ENCODE assay signal across 28 mouse cellular contexts in genomic region chr1:91204221-91204765, GRCm38 (mm10). TPM values are rescaled to one million over a fixed set of nuclear protein-coding genes. Genes with fewer than 3 reads are reported as not detected.
DNase-seq lines count a peak whose midpoint lies in the region; ATAC-seq and TF ChIP-seq lines count a peak whose summit lies in the region.
"Had no signal": no experiment of that assay in that cellular context is flagged by ENCODE, and none has a peak within 500 bp of the region (broad histone marks: within the 10 kb centered on the region; RNA-seq: fewer than 3 reads in every experiment).

No protein-coding gene starts in this region.

- no peak overlapping the region for H3K4me2 ChIP-seq in midbrain, embryonic 11.5 days
- no peak overlapping the region for H3K4me2 ChIP-seq in midbrain, embryonic 13.5 days (replicated peaks)
- H3K4me2 ChIP-seq: embryonic facial prominence, embryonic 12.5 days; embryonic facial prominence, embryonic 15.5 days; heart, embryonic 13.5 days; hindbrain, embryonic 14.5 days had no signal

- H3K9ac ChIP-seq in midbrain, embryonic 11.5 days (ENCODE audit: low read length) = no peak overlapping the region
- H3K9ac ChIP-seq in midbrain, embryonic 13.5 days (replicated peaks) = no peak overlapping the region
- H3K9ac ChIP-seq: embryonic facial prominence, embryonic 12.5 days; embryonic facial prominence, embryonic 15.5 days; forebrain, postnatal 0 days; heart, embryonic 13.5 days; hindbrain, embryonic 14.5 days had no signal

- TF ChIP-seq CTCF in layer of hippocampus, adult 2 months (conservative IDR thresholded peaks at IDR 0.05) = no peak

- no peaks in the 10 kb centered on the region for H3K4me1 ChIP-seq in midbrain, embryonic 11.5 days (ENCODE audit: control insufficient read depth, insufficient read depth, low read length)
- H3K4me1 ChIP-seq in midbrain, embryonic 13.5 days (replicated peaks) = no peaks in the 10 kb centered on the region

- H3K4me3 ChIP-seq in layer of hippocampus, adult 2 months = no peak overlapping the region
- no peak overlapping the region for H3K4me3 ChIP-seq in midbrain, embryonic 11.5 days (ENCODE audit: low read depth, low read length)
- no peak overlapping the region for H3K4me3 ChIP-seq in midbrain, embryonic 13.5 days (replicated peaks)
- H3K4me3 ChIP-seq: embryonic facial prominence, embryonic 12.5 days; embryonic facial prominence, embryonic 15.5 days; heart, adult 2 months; heart, embryonic 10.5 days; heart, embryonic 13.5 days had no signal

- no peaks in the 10 kb centered on the region for H3K9me3 ChIP-seq in midbrain, embryonic 11.5 days (ENCODE audit: control insufficient read depth, low read length)
- no peaks in the 10 kb centered on the region for H3K9me3 ChIP-seq in midbrain, embryonic 13.5 days
- H3K9me3 ChIP-seq: embryonic facial prominence, embryonic 12.5 days; embryonic facial prominence, embryonic 15.5 days; heart, embryonic 10.5 days; heart, embryonic 13.5 days had no signal

- H3K36me3 ChIP-seq in midbrain, embryonic 11.5 days (ENCODE audit: control insufficient read depth, insufficient read depth, low read length) = no peaks in the 10 kb centered on the region
- no peaks in the 10 kb centered on the region for H3K36me3 ChIP-seq in midbrain, embryonic 13.5 days
- H3K36me3 ChIP-seq: embryonic facial prominence, embryonic 12.5 days; embryonic facial prominence, embryonic 15.5 days; heart, embryonic 10.5 days had no signal

- no peaks in the 10 kb centered on the region for H3K27me3 ChIP-seq in midbrain, embryonic 11.5 days (ENCODE audit: control insufficient read depth, insufficient read depth, low read length)
- H3K27me3 ChIP-seq in midbrain, embryonic 13.5 days = no peaks in the 10 kb centered on the region
- H3K27me3 ChIP-seq: embryonic facial prominence, embryonic 12.5 days; embryonic facial prominence, embryonic 15.5 days; heart, embryonic 13.5 days had no signal

- no peak for ATAC-seq in midbrain, embryonic 11.5 days (ENCODE audit: low FRiP score)
- no peak for ATAC-seq in midbrain, embryonic 13.5 days
- ATAC-seq: CD4-positive, CD25-positive, alpha-beta regulatory T cell, adult 4 months; forebrain, embryonic 14.5 days; forebrain, postnatal 0 days; hindbrain, postnatal 0 days; inflammation-experienced regulatory T-cells, adult 6 months had no signal

- DNase-seq in layer of hippocampus, adult 2 months (ENCODE audit: low spot score in 2 of 2) = no peak
- no peak for DNase-seq in layer of hippocampus, adult 9-10 months (ENCODE audit: low spot score)
- peak; percentile 57 for DNase-seq in midbrain, embryonic 11.5 days (ENCODE audit: low spot score, missing footprints)
- peak; percentile 52 for DNase-seq in retina, embryonic 14.5 days (ENCODE audit: low spot score)
- DNase-seq in adrenal gland, adult 2 months = no peak
- DNase-seq: adrenal gland, adult 8-10 months; adrenal gland, postnatal 25 days; cerebellum, adult 18-20 months; cerebellum, adult 9-10 months; cerebellum, postnatal 14 days; forebrain, postnatal 0 days; gastrocnemius, postnatal 14 days; heart, adult 2 months; heart, postnatal 14 days; heart, postnatal 4 days had no signal

- H3K27ac ChIP-seq in layer of hippocampus, adult 2 months = peak overlapping the region; percentile 98
- H3K27ac ChIP-seq in midbrain, embryonic 11.5 days (ENCODE audit: low read depth, low read length) = no peak overlapping the region
- H3K27ac ChIP-seq in midbrain, embryonic 13.5 days = no peak overlapping the region
- H3K27ac ChIP-seq: embryonic facial prominence, embryonic 12.5 days; embryonic facial prominence, embryonic 15.5 days; heart, adult 2 months; heart, embryonic 10.5 days; heart, embryonic 13.5 days; hindbrain, embryonic 14.5 days; hindbrain, postnatal 0 days had no signal

- WGBS in midbrain, embryonic 11.5 days = 84% methylated on average over 5 of the region's 5 CpGs
- 83% methylated on average over 5 of the region's 5 CpGs for WGBS in midbrain, embryonic 13.5 days

RNA-seq across cellular contexts. Expression of gene Ramp1, which starts 24.7 kb away (rescaled TPM):
- total RNA-seq in layer of hippocampus, adult 2 months (2021) = 10 to 100 TPM; 57.2 to 61.5 TPM
- polyA plus RNA-seq in midbrain, embryonic 11.5 days (2014; fragmentation: Nextera tagmentation; extraction: Ambion mirVana) = 0.50 and 0.85 TPM in 2 replicates
- polyA plus RNA-seq in midbrain, embryonic 13.5 days (2015; fragmentation: Nextera tagmentation; extraction: Ambion mirVana) = 1.1 and 1.2 TPM in 2 replicates
- 10 to 100 TPM in 1 of 2 experiments, 1 to 10 TPM in 1; 8.0 to 10.7 TPM for total RNA-seq in adrenal gland, adult 2 months (2021)
- polyA plus RNA-seq in adrenal gland, adult 2 months (2012; rRNA removed) = 19.9 and 26.5 TPM in 2 replicates

RNA-seq across cellular contexts. Expression of gene Ube2f, which starts 45.8 kb away (rescaled TPM):
- 10 to 100 TPM; 44.9 to 50.7 TPM for total RNA-seq in layer of hippocampus, adult 2 months (2021)
- 88.5 and 95.6 TPM in 2 replicates for polyA plus RNA-seq in midbrain, embryonic 11.5 days (2014; fragmentation: Nextera tagmentation; extraction: Ambion mirVana)
- polyA plus RNA-seq in midbrain, embryonic 13.5 days (2015; fragmentation: Nextera tagmentation; extraction: Ambion mirVana) = 70.5 and 72.8 TPM in 2 replicates
- 100 to 1,000 TPM in 1 of 2 experiments, 10 to 100 TPM in 1; 64.8 to 109 TPM for total RNA-seq in adrenal gland, adult 2 months (2021)
- 11.7 and 13.9 TPM in 2 replicates for polyA plus RNA-seq in adrenal gland, adult 2 months (2012; rRNA removed)

RNA-seq across cellular contexts. Expression of gene Rbm44, which starts 59.4 kb away (rescaled TPM):
- total RNA-seq in layer of hippocampus, adult 2 months (2021) = not detected
- 0.37 and 0.94 TPM in 2 replicates for polyA plus RNA-seq in midbrain, embryonic 11.5 days (2014; fragmentation: Nextera tagmentation; extraction: Ambion mirVana)
- polyA plus RNA-seq in midbrain, embryonic 13.5 days (2015; fragmentation: Nextera tagmentation; extraction: Ambion mirVana) = 0.34 and 0.45 TPM in 2 replicates
- total RNA-seq in adrenal gland, adult 2 months (2021) = not detected
- polyA plus RNA-seq in adrenal gland, adult 2 months (2012; rRNA removed) = not detected in 2 replicates
- total RNA-seq: adrenal gland, adult 8-10 months; gastrocnemius, adult 18-20 months; gastrocnemius, postnatal 14 days; heart, adult 2 months; hindbrain, postnatal 0 days; MEL had no signal
- polyA plus RNA-seq: C2C12; heart, adult 2 months had no signal

Comparison
In these comparisons a context has a peak if more than half of its experiments do, and no peak if none do; other contexts are left out.
1. DNase-seq: peak in midbrain, embryonic 11.5 days (single experiment) and retina, embryonic 14.5 days (single experiment); none in layer of hippocampus, adult 2 months (0 of 2), layer of hippocampus, adult 9-10 months (single experiment) and adrenal gland, adult 2 months (single experiment).